Mouse (Mus musculus) E14TG2a.4 (cell line): ENCODE results near the gene Cnst.

ENCODE experiments used
- CTCF ChIP-seq: conservative IDR thresholded peaks from 2 replicates; pipeline ENCODE4 v1.5.1; 2014; ENCODE audit warnings: low read length
- NANOG ChIP-seq: IDR thresholded peaks from 2 replicates; pipeline ENCODE4 v1.6.1; 2014; ENCODE audit warnings: borderline replicate concordance, low read length, mixed read lengths
- POU5F1 ChIP-seq: IDR thresholded peaks from 2 replicates; pipeline ENCODE4 v1.6.1; 2014; ENCODE audit warnings: low read length, borderline replicate concordance

DNA sequence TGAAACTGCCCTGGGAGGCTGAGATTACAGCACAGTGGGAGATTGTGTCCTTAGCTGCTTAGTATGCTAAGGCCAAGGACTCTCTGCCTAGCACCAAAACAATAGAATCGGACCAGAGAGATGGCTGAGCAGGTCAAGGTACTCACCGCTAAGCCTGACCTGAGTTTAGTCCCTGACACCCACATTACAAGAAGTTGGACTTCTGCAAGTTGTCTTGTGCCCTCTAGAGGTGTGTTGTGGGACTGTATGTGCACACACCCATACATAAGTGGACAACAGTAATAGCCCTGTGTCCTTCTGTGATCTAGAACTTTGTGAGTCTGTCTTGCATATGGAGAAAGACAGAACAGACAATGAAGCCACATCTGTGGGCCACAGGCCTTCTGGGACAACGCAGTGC is 88.0 kb downstream of the Cnst start:
- TF ChIP-seq CTCF (no peak), NANOG (no peak), POU5F1 (no peak)
